Mouse (Mus musculus) adrenal gland (tissue): ENCODE data around the gene Iqsec3.
"Not testable (repeated sequence)": the region's sequence is repeated elsewhere in the genome, so short reads cannot be mapped to it uniquely, and the experiment has no call there.

Experiments
- intact Hi-C: fragments of 180-260 bp; cut with DNase I; formaldehyde crosslinking; loops from one replicate; pipeline ENCODE4 v1.15.1; 2025

Gene Iqsec3

GRCm38 (mm10) chr6:121366537-121366936 is 106.9 kb downstream of the Iqsec3 start:
- intact Hi-C loops = not testable (repeated sequence)

GRCm38 (mm10) chr6:121363956-121364355 is 109.5 kb downstream of the Iqsec3 start:
- intact Hi-C loops = no loop called here

- intact Hi-C loops = no loop called here
Measured at GRCm38 (mm10) chr6:121363061-121363460, 110.4 kb downstream of the Iqsec3 start.

GRCm38 (mm10) chr6:121357232-121357631 is 116.2 kb downstream of the Iqsec3 start:
- intact Hi-C loops = no loop called here

- intact Hi-C loops = no loop called here
Measured at GRCm38 (mm10) chr6:121356041-121356440, 117.4 kb downstream of the Iqsec3 start.

- intact Hi-C loops = no loop called here
Measured at GRCm38 (mm10) chr6:121352276-121352675, 121.2 kb downstream of the Iqsec3 start.

GRCm38 (mm10) chr6:121346428-121346827 is 127.0 kb downstream of the Iqsec3 start:
- intact Hi-C loops = no loop called here

GRCm38 (mm10) chr6:121344329-121344728 is 129.1 kb downstream of the Iqsec3 start:
- intact Hi-C loops = no loop called here

GRCm38 (mm10) chr6:121343771-121344123 is 129.7 kb downstream of the Iqsec3 start:
- intact Hi-C loops = no loop called here

- intact Hi-C loops = no loop called here
Measured at GRCm38 (mm10) chr6:121343026-121343770, 130.3 kb downstream of the Iqsec3 start, which contains the start of gene Slc6a12. Gene Slc6a12 (plus strand): TSS chr6:121343076.

GRCm38 (mm10) chr6:121341650-121342049 is 131.8 kb downstream of the Iqsec3 start:
- intact Hi-C loops = no loop called here

- intact Hi-C loops = loop anchor here (2.0 to 5.0 kb wide), 2 partner anchors 34 to 194 kb away; no protein-coding TSS in a partner anchor
Measured at GRCm38 (mm10) chr6:121338519-121338896, 135.0 kb downstream of the Iqsec3 start.

GRCm38 (mm10) chr6:121337770-121338518 is 135.5 kb downstream of the Iqsec3 start:
- intact Hi-C loops = loop anchor here (2.0 to 5.0 kb wide), 2 partner anchors 34 to 195 kb away; no protein-coding TSS in a partner anchor

- intact Hi-C loops = loop anchor here (5.0 kb wide), 1 partner anchor 35 kb away; no protein-coding TSS in a partner anchor
Measured at GRCm38 (mm10) chr6:121337229-121337628, 136.2 kb downstream of the Iqsec3 start.

- intact Hi-C loops = loop anchor here (5.0 kb wide), 1 partner anchor 36 kb away; no protein-coding TSS in a partner anchor
Measured at GRCm38 (mm10) chr6:121336558-121336957, 136.9 kb downstream of the Iqsec3 start.

- intact Hi-C loops = loop anchor here (5.0 kb wide), 1 partner anchor 36 kb away; no protein-coding TSS in a partner anchor
Measured at GRCm38 (mm10) chr6:121335841-121336240, 137.6 kb downstream of the Iqsec3 start.

GRCm38 (mm10) chr6:121329848-121330508 is 143.5 kb downstream of the Iqsec3 start:
- intact Hi-C loops = no loop called here

- intact Hi-C loops = no loop called here
Measured at GRCm38 (mm10) chr6:121328417-121328884, 145.0 kb downstream of the Iqsec3 start.

GRCm38 (mm10) chr6:121326486-121327069 is 146.9 kb downstream of the Iqsec3 start:
- intact Hi-C loops = no loop called here

GRCm38 (mm10) chr6:121325740-121326139 is 147.7 kb downstream of the Iqsec3 start:
- intact Hi-C loops = no loop called here

GRCm38 (mm10) chr6:121325298-121325697 is 148.2 kb downstream of the Iqsec3 start:
- intact Hi-C loops = no loop called here
